Mouse (Mus musculus) ES-Bruce4 (cell line): Measurements from ENCODE around the gene Tnip1. TPM values are rescaled to one million over a fixed set of nuclear protein-coding genes. Genes with fewer than 3 reads are reported as not detected.
A peak's percentile ranks its signal among the peaks of the same experiment; 100 is the strongest.
"Not testable (repeated sequence)": the region's sequence is repeated elsewhere in the genome, so short reads cannot be mapped to it uniquely, and the experiment has no call there.

Source experiments
- H3K27ac ChIP-seq: 2 replicates; pipeline ENCODE4 v1.5.1; 2012; ENCODE audit warnings: low read length, inconsistent platforms; ENCODE audit not compliant: insufficient read depth
- H3K27me3 ChIP-seq: 2 replicates; pipeline ENCODE4 v1.6.1; 2012; ENCODE audit warnings: mild to moderate bottlenecking, low read length, inconsistent platforms; ENCODE audit not compliant: control insufficient read depth, poor library complexity, insufficient read depth, severe bottlenecking
- H3K36me3 ChIP-seq: 2 replicates; pipeline ENCODE4 v1.6.1; 2012; ENCODE audit warnings: inconsistent platforms, mild to moderate bottlenecking, low read length, moderate library complexity; ENCODE audit not compliant: control insufficient read depth, poor library complexity, insufficient read depth, severe bottlenecking
- H3K4me1 ChIP-seq: one replicate; pipeline ENCODE4 v1.8.1; 2011; ENCODE audit warnings: low read length; ENCODE audit not compliant: control insufficient read depth, insufficient read depth
- H3K4me3 ChIP-seq: 2 replicates; pipeline ENCODE4 v1.5.1; 2011; ENCODE audit warnings: low read depth, mild to moderate bottlenecking, low read length
- H3K9ac ChIP-seq: 2 replicates; pipeline ENCODE4 v1.6.1; 2012; ENCODE audit warnings: low read depth, mild to moderate bottlenecking, inconsistent platforms; ENCODE audit not compliant: poor library complexity, severe bottlenecking
- H3K9me3 ChIP-seq: replicated peaks from 2 replicates; pipeline ENCODE4 v1.6.1; 2012; ENCODE audit warnings: mild to moderate bottlenecking, low read length, inconsistent platforms; ENCODE audit not compliant: control insufficient read depth, poor library complexity, insufficient read depth, severe bottlenecking
- CTCF ChIP-seq: IDR thresholded peaks from one replicate; pipeline ENCODE4 v1.8.1; 2011; ENCODE audit warnings: low read depth, low read length
- EP300 ChIP-seq: IDR thresholded peaks from 2 replicates; pipeline ENCODE4 v1.6.1; 2011; ENCODE audit warnings: low read depth, low read length; ENCODE audit not compliant: insufficient read depth
- POLR2A ChIP-seq: IDR thresholded peaks from one replicate; pipeline ENCODE4 v1.8.1; 2011; ENCODE audit warnings: low read length; ENCODE audit not compliant: insufficient read depth
- polyA plus RNA-seq: library from polyadenylated mRNA; stranded (reverse); fragments of >200 nt; gene quantifications from 2 replicates; pipeline ENCODE4 v1.2.4, GENCODE M21; 2011; ENCODE audit warnings: low read depth; ENCODE audit not compliant: missing spikeins, insufficient read depth, insufficient read length

Tnip1 gene
- polyA plus RNA-seq, 1 experiment, result 33.2 TPM

- Histone ChIP-seq H3K36me3 (no peaks in the 10 kb centered on the region), H3K9ac (peak within 1 kb of the TSS; percentile 61), H3K27me3 (no peaks in the 10 kb centered on the region), H3K9me3 (no peaks in the 10 kb centered on the region), H3K27ac (no peak within 1 kb of the TSS), H3K4me1 (no peaks in the 10 kb centered on the region), H3K4me3 (peak within 1 kb of the TSS; percentile 70)
- TF ChIP-seq CTCF (no peak), EP300 (no peak), POLR2A (no peak)
Measured at GRCm38 (mm10) chr11:54902333-54903323, 60.1 kb downstream of the Tnip1 start, which contains the start of gene Gpx3. Gene Gpx3, plus strand, starts transcription at chr11:54902453.

DNA sequence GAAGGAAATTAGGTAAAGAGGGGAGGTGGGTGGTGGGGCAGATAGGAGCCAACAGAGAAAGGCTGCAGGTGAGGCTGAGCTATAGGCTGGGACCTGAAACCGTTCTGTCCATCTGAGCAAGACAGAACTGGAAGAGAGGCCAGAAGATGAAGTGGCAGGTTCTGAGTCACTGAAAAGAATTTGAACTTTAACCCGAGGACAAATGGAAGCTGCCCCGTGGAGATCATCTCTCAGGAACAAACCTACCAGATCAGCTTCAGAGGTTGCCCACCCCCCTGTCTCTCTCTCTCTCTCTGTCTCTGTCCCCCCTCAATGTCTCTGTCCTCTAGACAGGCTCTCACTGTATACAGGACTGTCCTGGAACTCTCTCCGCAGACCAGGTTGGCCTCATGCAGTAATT, 63.1 kb downstream of the Tnip1 start:
- Histone ChIP-seq H3K36me3 (no peaks in the 10 kb centered on the region), H3K9me3 (no peaks in the 10 kb centered on the region), H3K27me3 (no peaks in the 10 kb centered on the region), H3K27ac (no peak overlapping the region), H3K4me1 (no peaks in the 10 kb centered on the region), H3K9ac (no peak overlapping the region), H3K4me3 (no peak overlapping the region)
- no peak for TF ChIP-seq POLR2A
- no peak for TF ChIP-seq EP300
- no peak for TF ChIP-seq CTCF

DNA sequence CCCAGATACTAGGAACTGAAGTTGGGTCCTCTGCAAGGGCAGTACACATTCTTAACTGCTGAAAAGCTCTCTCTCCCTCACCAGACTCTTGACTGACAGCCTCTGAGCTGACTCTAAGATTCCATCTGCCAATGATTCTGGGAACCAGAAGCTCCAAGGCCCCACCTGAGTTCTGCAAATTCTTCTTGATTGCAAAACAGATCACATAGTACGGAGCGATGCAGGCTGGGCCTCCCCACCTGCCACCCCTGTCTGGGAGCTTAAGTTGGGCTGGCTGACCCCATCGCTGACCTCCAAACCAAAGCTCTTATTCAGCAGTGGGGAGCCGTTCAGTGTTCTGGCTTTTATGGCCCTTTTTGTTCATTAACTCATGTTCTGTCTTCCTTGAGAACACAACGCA, 65.2 kb downstream of the Tnip1 start:
- TF ChIP-seq POLR2A (no peak), CTCF (no peak), EP300 (no peak)
- no peak overlapping the region for H3K4me3 ChIP-seq
- no peaks in the 10 kb centered on the region for H3K9me3 ChIP-seq
- H3K9ac ChIP-seq, result no peak overlapping the region
- no peaks in the 10 kb centered on the region for H3K36me3 ChIP-seq
- no peak overlapping the region for H3K27ac ChIP-seq
- no peaks in the 10 kb centered on the region for H3K4me1 ChIP-seq
- no peaks in the 10 kb centered on the region for H3K27me3 ChIP-seq

DNA sequence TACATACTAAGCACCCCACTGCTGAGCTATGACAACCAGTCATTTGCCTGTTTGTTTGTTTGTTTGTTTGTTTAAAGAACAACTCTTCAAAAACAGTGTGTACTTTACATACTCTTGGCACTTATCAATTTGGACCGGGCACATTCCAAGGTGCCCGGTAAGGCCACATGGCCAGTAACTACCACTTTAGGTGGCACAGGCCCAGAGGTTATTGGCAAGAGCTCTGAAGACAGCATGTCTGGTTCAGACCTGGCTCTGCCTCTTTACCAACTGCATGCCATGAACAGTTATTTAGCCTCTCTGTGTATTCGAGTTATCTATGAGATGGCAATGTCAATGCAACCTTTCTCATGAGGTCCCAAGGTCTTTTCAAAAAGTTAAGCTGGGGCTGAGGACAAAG, 66.1 kb downstream of the Tnip1 start:
- H3K4me3 ChIP-seq, result not testable (repeated sequence)

GRCm38 (mm10) chr11:54894589-54894988, 68.1 kb downstream of the Tnip1 start:
- H3K9me3 ChIP-seq, result no peaks in the 10 kb centered on the region
- H3K4me3 ChIP-seq, result no peak overlapping the region
- no peaks in the 10 kb centered on the region for H3K27me3 ChIP-seq
- TF ChIP-seq EP300 (no peak), CTCF (no peak), POLR2A (no peak)
- H3K4me1 ChIP-seq, result no peaks in the 10 kb centered on the region
- H3K36me3 ChIP-seq, result no peaks in the 10 kb centered on the region
- no peak overlapping the region for H3K9ac ChIP-seq
- H3K27ac ChIP-seq, result no peak overlapping the region

More for the DNA sequence above, 66.1 kb downstream of the Tnip1 start:
- not testable (repeated sequence) for H3K9ac ChIP-seq, H3K4me1 ChIP-seq, H3K27ac ChIP-seq, H3K27me3 ChIP-seq, H3K36me3 ChIP-seq, H3K9me3 ChIP-seq

DNA sequence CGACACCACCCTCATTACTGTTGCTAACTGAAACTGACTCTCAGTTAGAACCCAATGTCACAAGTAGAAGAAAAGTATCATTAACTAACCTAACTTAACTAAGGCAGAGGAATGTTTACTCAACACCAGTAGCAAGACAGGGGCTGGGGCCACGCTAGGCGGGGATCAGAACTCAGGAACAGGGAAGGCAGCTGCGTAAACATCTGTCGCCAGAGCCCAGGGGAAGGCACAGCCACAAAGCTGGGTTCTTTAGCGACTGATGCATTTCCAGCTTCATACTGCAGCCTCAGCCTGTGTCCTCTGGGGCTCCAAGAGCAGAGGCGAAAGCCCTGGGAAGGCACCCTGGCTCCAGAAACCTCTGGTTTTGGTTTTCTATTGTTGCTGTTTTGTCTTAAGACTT, 70.6 kb downstream of the Tnip1 start:
- TF ChIP-seq POLR2A (no peak), CTCF (no peak), EP300 (no peak)
- H3K4me3 ChIP-seq, result no peak overlapping the region
- no peaks in the 10 kb centered on the region for H3K36me3 ChIP-seq
- H3K27me3 ChIP-seq, result no peaks in the 10 kb centered on the region
- H3K27ac ChIP-seq, result no peak overlapping the region
- no peaks in the 10 kb centered on the region for H3K9me3 ChIP-seq
- H3K4me1 ChIP-seq, result no peaks in the 10 kb centered on the region
- H3K9ac ChIP-seq, result no peak overlapping the region
